8 mouse cellular contexts compared by ENCODE assay signal in the genomic region with DNA sequence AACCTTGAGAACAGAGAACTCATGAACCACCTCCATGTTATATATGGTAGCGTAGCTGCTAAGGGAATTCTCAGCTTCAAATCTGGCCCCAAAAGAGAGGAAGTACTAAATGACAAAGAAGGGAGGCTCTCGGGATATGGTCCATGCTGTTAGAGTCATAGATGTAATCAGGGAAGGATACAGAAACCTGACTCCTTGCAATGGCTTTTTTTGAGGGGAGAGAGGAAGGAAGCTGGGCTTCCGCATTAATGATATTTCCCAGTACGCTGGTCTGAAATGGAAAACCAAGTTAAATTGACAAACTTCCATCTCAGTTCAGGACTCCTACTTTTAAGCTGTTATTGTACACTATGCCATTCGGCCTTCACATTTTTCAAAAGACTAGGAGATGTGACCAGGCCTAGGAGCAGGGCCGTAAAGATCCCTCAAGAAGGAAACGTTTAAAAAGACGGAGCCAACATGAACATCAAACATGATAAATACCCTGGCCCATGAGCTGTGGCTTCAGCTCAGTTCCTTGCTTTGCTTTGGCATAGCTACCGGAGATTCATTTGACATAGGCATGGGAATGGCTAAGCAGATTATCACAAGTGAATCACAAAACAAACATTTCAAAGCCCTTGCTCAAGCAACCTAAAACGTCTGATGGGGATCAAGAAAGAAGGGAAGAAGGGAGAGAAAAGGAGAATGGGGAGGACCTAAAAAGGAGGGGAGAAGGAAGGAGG.
DNase-seq lines count a peak whose midpoint lies in the region; ATAC-seq and TF ChIP-seq lines count a peak whose summit lies in the region.

No protein-coding gene starts in this region.

- peaks cover 34% of the 10 kb centered on the region for H3K4me1 ChIP-seq in heart, embryonic 13.5 days
- H3K4me1 ChIP-seq in liver, embryonic 16.5 days (ENCODE audit: control insufficient read depth, low read depth, low read length): no peaks in the 10 kb centered on the region; the same call in none of the 2 replicates

- H3K4me3 ChIP-seq in C2C12 (ENCODE audit: insufficient read depth, poor library complexity, severe bottlenecking): no peak overlapping the region
- H3K4me3 ChIP-seq in heart, embryonic 13.5 days: no peak overlapping the region
- no peak overlapping the region for H3K4me3 ChIP-seq in liver, embryonic 16.5 days (ENCODE audit: low read depth, low read length)

- peak overlapping the region; percentile 53; the same call in 1 of the 2 replicates for H3K9ac ChIP-seq in heart, embryonic 13.5 days
- no peak overlapping the region for H3K9ac ChIP-seq in liver, embryonic 16.5 days (ENCODE audit: low read depth, low read length)

- no peaks in the 10 kb centered on the region for H3K79me2 ChIP-seq in C2C12 (ENCODE audit: control insufficient read depth, insufficient read depth)

- H3ac ChIP-seq in C2C12 (ENCODE audit: control insufficient read depth, insufficient read length, low read depth): no peak overlapping the region

- 49% methylated on average over 10 of the region's 10 CpGs for whole genome bisulfite sequencing in heart, embryonic 13.5 days
- WGBS in liver, embryonic 16.5 days (ENCODE audit: insufficient replicate concordance): 41% methylated on average over 10 of the region's 10 CpGs

- H3K79me3 ChIP-seq in C2C12 (ENCODE audit: low read depth): no peaks in the 10 kb centered on the region

- peak overlapping the region; percentile 96 for H3K27ac ChIP-seq in heart, embryonic 13.5 days (replicated peaks)
- H3K27ac ChIP-seq in liver, embryonic 16.5 days (ENCODE audit: low read length): peak overlapping the region; percentile 67

- no peak for TF ChIP-seq CTCF in C2C12 (IDR thresholded peaks at IDR 0.05; ENCODE audit: control insufficient read depth, insufficient read depth, insufficient read length)

- no peaks in the 10 kb centered on the region for H3K27me3 ChIP-seq in C2C12 (ENCODE audit: control insufficient read depth, insufficient read depth, insufficient read length)
- no peaks in the 10 kb centered on the region for H3K27me3 ChIP-seq in heart, embryonic 13.5 days (replicated peaks)
- H3K27me3 ChIP-seq in liver, embryonic 16.5 days (ENCODE audit: control insufficient read depth, insufficient read depth, low read depth, low read length): no peaks in the 10 kb centered on the region

- ATAC-seq in heart, embryonic 13.5 days (ENCODE audit: extremely low read depth, insufficient number of reproducible peaks, low FRiP score, low TSS enrichment): no peak
- ATAC-seq in liver, embryonic 16.5 days (ENCODE audit: low read depth): no peak
- no peak for ATAC-seq in monocyte, adult 5-6 weeks (replicated peaks; ENCODE audit: insufficient number of reproducible peaks, low FRiP score, low TSS enrichment, poor library complexity, severe bottlenecking)

- DNase-seq in embryo, embryonic 10 days (ENCODE audit: low spot score): peak; percentile 27
- no peak for DNase-seq in embryo, embryonic 9.5 days (ENCODE audit: extremely low spot score)
- DNase-seq in urinary bladder, postnatal 36 days (ENCODE audit: low spot score in 2 of 2): no peak
- DNase-seq in ovary, postnatal 36 days (ENCODE audit: low spot score): no peak

- H3K4me2 ChIP-seq in heart, embryonic 13.5 days: peak overlapping the region; percentile 49
- H3K4me2 ChIP-seq in liver, embryonic 16.5 days (ENCODE audit: low read depth, low read length): no peak overlapping the region

- H3K36me3 ChIP-seq in C2C12 (ENCODE audit: control insufficient read depth, insufficient read depth): no peaks in the 10 kb centered on the region
- H3K36me3 ChIP-seq in heart, embryonic 13.5 days: no peaks in the 10 kb centered on the region
- no peaks in the 10 kb centered on the region for H3K36me3 ChIP-seq in liver, embryonic 16.5 days (ENCODE audit: control insufficient read depth, insufficient read depth)

- H3K9me3 ChIP-seq in heart, embryonic 13.5 days: no peaks in the 10 kb centered on the region
- no peaks in the 10 kb centered on the region for H3K9me3 ChIP-seq in liver, embryonic 16.5 days (replicated peaks; ENCODE audit: control insufficient read depth, low read length)

TF ChIP-seq in C2C12, 6 proteins besides CTCF, POLR2A, EP300 and RAD21:
- TF ChIP-seq CEBPB (IDR thresholded peaks at IDR 0.05; ENCODE audit: low read depth): peak; percentile 62
- TF ChIP-seq FOSL1 (IDR thresholded peaks at IDR 0.05; ENCODE audit: insufficient read depth, low read length, poor library complexity, severe bottlenecking): peak; percentile 23
- no peak for TF ChIP-seq MYOG (IDR thresholded peaks at IDR 0.05; ENCODE audit: control insufficient read depth, extremely low read depth, insufficient read length)
- TF ChIP-seq USF1 (IDR thresholded peaks at IDR 0.05; ENCODE audit: low read depth): no peak
- TF ChIP-seq MAX (IDR thresholded peaks at IDR 0.05): peak; percentile 64
- TF ChIP-seq MYOD1 (IDR thresholded peaks at IDR 0.05; ENCODE audit: control insufficient read depth, insufficient read length, low read depth): no peak
